Mouse (Mus musculus): ENCODE data around the gene Dlgap1. TPM values are rescaled to one million over a fixed set of nuclear protein-coding genes. Genes with fewer than 3 reads are reported as not detected.
"Not testable (repeated sequence)": the region's sequence is repeated elsewhere in the genome, so short reads cannot be mapped to it uniquely, and the experiment has no call there.

Gene Dlgap1
- polyA plus RNA-seq, 1 experiment from 2014 or later = 1.6 TPM

- 90% methylated on average over 4 of the region's 4 CpGs for WGBS
- Histone ChIP-seq H3K4me2 (no peak overlapping the region), H3K27ac (ENCODE audit: low read depth, low read length) (no peak overlapping the region), H3K36me3 (ENCODE audit: control insufficient read depth, insufficient read depth, low read length) (no peaks in the 10 kb centered on the region), H3K27me3 (replicated peaks; ENCODE audit: control insufficient read depth, insufficient read depth, low read length) (no peaks in the 10 kb centered on the region), H3K4me1 (replicated peaks; ENCODE audit: control insufficient read depth, insufficient read depth, low read length) (no peaks in the 10 kb centered on the region), H3K9ac (ENCODE audit: low read depth, low read length) (no peak overlapping the region), H3K4me3 (ENCODE audit: low read depth, low read length) (no peak overlapping the region), H3K9me3 (ENCODE audit: control insufficient read depth, low read length) (no peaks in the 10 kb centered on the region)
- DNase-seq (ENCODE audit: low spot score) (no peak), ATAC-seq (replicated peaks; ENCODE audit: low FRiP score) (no peak)
These were observed 581.9 kb downstream of the Dlgap1 start for GRCm38 (mm10) chr17:70550793-70551192.

GRCm38 (mm10) chr17:70561547-70561946 lies 592.7 kb downstream of the Dlgap1 start:
- Histone ChIP-seq H3K9ac (ENCODE audit: low read depth, low read length) (no peak overlapping the region), H3K27ac (ENCODE audit: low read depth, low read length) (no peak overlapping the region), H3K27me3 (replicated peaks; ENCODE audit: control insufficient read depth, insufficient read depth, low read length) (no peaks in the 10 kb centered on the region), H3K4me1 (replicated peaks; ENCODE audit: control insufficient read depth, insufficient read depth, low read length) (no peaks in the 10 kb centered on the region), H3K4me3 (ENCODE audit: low read depth, low read length) (no peak overlapping the region), H3K4me2 (no peak overlapping the region), H3K36me3 (ENCODE audit: control insufficient read depth, insufficient read depth, low read length) (no peaks in the 10 kb centered on the region), H3K9me3 (ENCODE audit: control insufficient read depth, low read length) (no peaks in the 10 kb centered on the region)
- ATAC-seq (replicated peaks; ENCODE audit: low FRiP score) (no peak), DNase-seq (ENCODE audit: low spot score) (no peak)
- whole genome bisulfite sequencing = 73% methylated on average over 7 of the region's 7 CpGs

- Histone ChIP-seq H3K4me2 (no peak overlapping the region), H3K27me3 (replicated peaks; ENCODE audit: control insufficient read depth, insufficient read depth, low read length) (no peaks in the 10 kb centered on the region), H3K27ac (ENCODE audit: low read depth, low read length) (no peak overlapping the region), H3K4me1 (replicated peaks; ENCODE audit: control insufficient read depth, insufficient read depth, low read length) (no peaks in the 10 kb centered on the region), H3K4me3 (ENCODE audit: low read depth, low read length) (no peak overlapping the region), H3K36me3 (ENCODE audit: control insufficient read depth, insufficient read depth, low read length) (no peaks in the 10 kb centered on the region), H3K9me3 (ENCODE audit: control insufficient read depth, low read length) (no peaks in the 10 kb centered on the region), H3K9ac (ENCODE audit: low read depth, low read length) (no peak overlapping the region)
- ATAC-seq (replicated peaks; ENCODE audit: low FRiP score) (no peak), DNase-seq (ENCODE audit: low spot score) (no peak)
- 69% methylated on average over 5 of the region's 5 CpGs for WGBS
These were observed 602.0 kb downstream of the Dlgap1 start for GRCm38 (mm10) chr17:70570848-70571247.

- Histone ChIP-seq H3K27ac (ENCODE audit: low read depth, low read length) (no peak overlapping the region), H3K27me3 (replicated peaks; ENCODE audit: control insufficient read depth, insufficient read depth, low read length) (no peaks in the 10 kb centered on the region), H3K4me1 (replicated peaks; ENCODE audit: control insufficient read depth, insufficient read depth, low read length) (no peaks in the 10 kb centered on the region), H3K4me3 (ENCODE audit: low read depth, low read length) (no peak overlapping the region), H3K9ac (ENCODE audit: low read depth, low read length) (no peak overlapping the region), H3K4me2 (no peak overlapping the region), H3K36me3 (ENCODE audit: control insufficient read depth, insufficient read depth, low read length) (no peaks in the 10 kb centered on the region), H3K9me3 (ENCODE audit: control insufficient read depth, low read length) (no peaks in the 10 kb centered on the region)
- no peak for DNase-seq (ENCODE audit: low spot score)
- ATAC-seq (replicated peaks; ENCODE audit: low FRiP score) = no peak
- WGBS = 73% methylated on average over 8 of the region's 8 CpGs
These were observed 614.2 kb downstream of the Dlgap1 start for GRCm38 (mm10) chr17:70583042-70583441.

GRCm38 (mm10) chr17:70586735-70587425 lies 618.0 kb downstream of the Dlgap1 start:
- WGBS = 81% methylated on average over 13 of the region's 13 CpGs

GRCm38 (mm10) chr17:70587975-70588630 lies 619.2 kb downstream of the Dlgap1 start:
- 78% methylated on average over 2 of the region's 4 CpGs for WGBS
- H3K36me3 ChIP-seq (ENCODE audit: control insufficient read depth, insufficient read depth, low read length); H3K9ac ChIP-seq (ENCODE audit: low read depth, low read length); H3K4me2 ChIP-seq; H3K27ac ChIP-seq (ENCODE audit: low read depth, low read length); ATAC-seq (replicated peaks; ENCODE audit: low FRiP score); DNase-seq (ENCODE audit: low spot score); H3K4me3 ChIP-seq (ENCODE audit: low read depth, low read length); H3K27me3 ChIP-seq (replicated peaks; ENCODE audit: control insufficient read depth, insufficient read depth, low read length); H3K9me3 ChIP-seq (ENCODE audit: control insufficient read depth, low read length); H3K4me1 ChIP-seq (replicated peaks; ENCODE audit: control insufficient read depth, insufficient read depth, low read length): not testable (repeated sequence)

More at GRCm38 (mm10) chr17:70586735-70587425, 618.0 kb downstream of the Dlgap1 start:
- Histone ChIP-seq H3K27me3 (replicated peaks; ENCODE audit: control insufficient read depth, insufficient read depth, low read length) (no peaks in the 10 kb centered on the region), H3K4me1 (replicated peaks; ENCODE audit: control insufficient read depth, insufficient read depth, low read length) (no peaks in the 10 kb centered on the region), H3K9ac (ENCODE audit: low read depth, low read length) (no peak overlapping the region), H3K9me3 (ENCODE audit: control insufficient read depth, low read length) (no peaks in the 10 kb centered on the region), H3K4me3 (ENCODE audit: low read depth, low read length) (no peak overlapping the region), H3K4me2 (no peak overlapping the region), H3K27ac (ENCODE audit: low read depth, low read length) (no peak overlapping the region), H3K36me3 (ENCODE audit: control insufficient read depth, insufficient read depth, low read length) (no peaks in the 10 kb centered on the region)
- ATAC-seq (replicated peaks; ENCODE audit: low FRiP score) = no peak
- no peak for DNase-seq (ENCODE audit: low spot score)

- Histone ChIP-seq H3K27ac (ENCODE audit: low read depth, low read length) (no peak overlapping the region), H3K9me3 (ENCODE audit: control insufficient read depth, low read length) (no peaks in the 10 kb centered on the region)
- WGBS = 74% methylated on average over 6 of the region's 6 CpGs
These were observed 619.8 kb downstream of the Dlgap1 start for GRCm38 (mm10) chr17:70588691-70589090.

GRCm38 (mm10) chr17:70589140-70589539 lies 620.3 kb downstream of the Dlgap1 start:
- WGBS = 79% methylated on average over 13 of the region's 13 CpGs
- no peak for DNase-seq (ENCODE audit: low spot score)

More at GRCm38 (mm10) chr17:70588691-70589090, 619.8 kb downstream of the Dlgap1 start:
- H3K36me3 ChIP-seq (ENCODE audit: control insufficient read depth, insufficient read depth, low read length) = no peaks in the 10 kb centered on the region
- no peak overlapping the region for H3K4me3 ChIP-seq (ENCODE audit: low read depth, low read length)
- no peak for DNase-seq (ENCODE audit: low spot score)
- no peaks in the 10 kb centered on the region for H3K4me1 ChIP-seq (replicated peaks; ENCODE audit: control insufficient read depth, insufficient read depth, low read length)
- H3K27me3 ChIP-seq (replicated peaks; ENCODE audit: control insufficient read depth, insufficient read depth, low read length) = no peaks in the 10 kb centered on the region
- no peak overlapping the region for H3K4me2 ChIP-seq
- ATAC-seq (replicated peaks; ENCODE audit: low FRiP score) = no peak
- no peak overlapping the region for H3K9ac ChIP-seq (ENCODE audit: low read depth, low read length)

GRCm38 (mm10) chr17:70590506-70590905 lies 621.6 kb downstream of the Dlgap1 start:
- Histone ChIP-seq H3K9ac (ENCODE audit: low read depth, low read length) (no peak overlapping the region), H3K36me3 (ENCODE audit: control insufficient read depth, insufficient read depth, low read length) (no peaks in the 10 kb centered on the region), H3K27me3 (replicated peaks; ENCODE audit: control insufficient read depth, insufficient read depth, low read length) (no peaks in the 10 kb centered on the region), H3K9me3 (ENCODE audit: control insufficient read depth, low read length) (no peaks in the 10 kb centered on the region), H3K4me1 (replicated peaks; ENCODE audit: control insufficient read depth, insufficient read depth, low read length) (no peaks in the 10 kb centered on the region), H3K4me3 (ENCODE audit: low read depth, low read length) (no peak overlapping the region), H3K4me2 (no peak overlapping the region), H3K27ac (ENCODE audit: low read depth, low read length) (no peak overlapping the region)
- DNase-seq (ENCODE audit: low spot score) (no peak), ATAC-seq (replicated peaks; ENCODE audit: low FRiP score) (no peak)
- whole genome bisulfite sequencing = 58% methylated on average over 6 of the region's 6 CpGs

More at GRCm38 (mm10) chr17:70589140-70589539, 620.3 kb downstream of the Dlgap1 start:
- Histone ChIP-seq H3K36me3 (ENCODE audit: control insufficient read depth, insufficient read depth, low read length) (no peaks in the 10 kb centered on the region), H3K27ac (ENCODE audit: low read depth, low read length) (no peak overlapping the region), H3K27me3 (replicated peaks; ENCODE audit: control insufficient read depth, insufficient read depth, low read length) (no peaks in the 10 kb centered on the region), H3K4me1 (replicated peaks; ENCODE audit: control insufficient read depth, insufficient read depth, low read length) (no peaks in the 10 kb centered on the region), H3K9me3 (ENCODE audit: control insufficient read depth, low read length) (no peaks in the 10 kb centered on the region), H3K4me2 (no peak overlapping the region), H3K9ac (ENCODE audit: low read depth, low read length) (no peak overlapping the region), H3K4me3 (ENCODE audit: low read depth, low read length) (no peak overlapping the region)
- no peak for ATAC-seq (replicated peaks; ENCODE audit: low FRiP score)
